Mouse (Mus musculus) right cerebral cortex, postnatal 10 days (tissue): Measurements from ENCODE around the gene Olfr815.
"Not testable (repeated sequence)": the region's sequence is repeated elsewhere in the genome, so short reads cannot be mapped to it uniquely, and the experiment has no call there.

Experiments
- DNase-seq, 2 experiments: peaks; one replicate each; pipeline ENCODE4 v3.0.0; 2021; ENCODE audit warnings: low spot score in 2 of 2

Olfr815 gene

GRCm38 (mm10) chr10:129905767-129906166 lies at the start of gene Olfr815:
Gene Olfr815, minus strand, starts transcription at chr10:129905867.
- DNase-seq, result not testable (repeated sequence)

DNA sequence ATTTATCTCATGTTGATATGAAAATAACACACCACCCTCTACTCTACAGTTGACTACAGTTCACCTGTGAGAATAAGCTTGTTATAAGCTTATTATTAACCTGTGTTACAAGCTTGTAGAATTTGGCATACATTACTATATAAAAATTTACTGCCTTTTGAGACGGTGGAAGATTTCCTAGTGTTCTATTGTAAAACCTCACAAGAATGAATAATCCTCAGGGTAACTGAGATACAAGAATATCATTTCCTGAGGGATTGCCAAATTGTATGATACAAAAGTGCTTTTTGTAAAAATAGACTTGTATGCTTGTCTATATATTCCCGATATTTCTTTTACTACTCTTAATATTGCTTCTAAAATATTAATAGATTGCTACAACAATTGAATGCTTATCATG lies 43.3 kb upstream of the Olfr815 start, which contains the start of gene Olfr818:
TSS of gene Olfr818 (minus strand) at position 101 of the 400 bp plus-strand sequence.
- no peak for DNase-seq

DNA sequence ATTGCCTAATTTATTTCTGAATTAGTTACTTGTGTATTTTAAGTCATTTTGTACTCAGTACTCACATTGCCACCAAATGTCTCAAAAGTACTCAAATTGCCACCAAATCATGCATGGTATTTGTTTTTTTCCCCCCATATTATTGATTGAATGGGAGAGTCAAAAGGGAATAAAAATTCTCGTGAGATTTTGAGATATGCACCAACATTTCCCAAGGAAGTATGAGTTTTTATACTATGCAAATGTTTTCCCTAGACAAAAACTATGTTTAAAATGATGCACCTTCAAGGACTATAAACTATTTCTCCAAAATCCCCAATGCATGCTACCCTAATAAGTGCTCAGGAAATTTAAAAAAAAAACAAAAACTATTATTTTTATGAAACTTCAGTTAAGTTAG lies 9.8 kb upstream of the Olfr815 start, which contains the start of gene Olfr816:
TSS of gene Olfr816 (minus strand) at position 101 of the 400 bp plus-strand sequence.
- DNase-seq, result no peak

DNA sequence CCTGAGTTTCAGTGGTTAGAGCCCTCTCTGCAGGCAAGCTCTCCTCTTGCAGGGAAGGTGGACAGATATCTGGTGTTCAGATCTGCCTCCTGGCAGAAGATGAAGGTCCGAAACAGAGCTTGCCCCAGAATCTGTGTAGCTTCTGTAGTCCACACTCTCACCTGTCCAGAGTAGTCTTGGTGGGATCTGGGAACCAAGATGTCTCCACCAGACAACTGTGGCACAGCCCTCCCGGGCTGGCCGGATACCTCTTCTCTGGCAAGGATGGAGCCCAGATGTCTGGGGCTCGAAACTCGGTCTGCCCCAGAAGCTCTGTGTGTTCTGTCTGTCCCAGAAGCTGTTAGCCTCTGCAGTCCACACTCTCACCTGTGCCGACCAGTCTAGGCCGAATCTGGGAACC lies 19.7 kb downstream of the Olfr815 start:
- no peak for DNase-seq

DNA sequence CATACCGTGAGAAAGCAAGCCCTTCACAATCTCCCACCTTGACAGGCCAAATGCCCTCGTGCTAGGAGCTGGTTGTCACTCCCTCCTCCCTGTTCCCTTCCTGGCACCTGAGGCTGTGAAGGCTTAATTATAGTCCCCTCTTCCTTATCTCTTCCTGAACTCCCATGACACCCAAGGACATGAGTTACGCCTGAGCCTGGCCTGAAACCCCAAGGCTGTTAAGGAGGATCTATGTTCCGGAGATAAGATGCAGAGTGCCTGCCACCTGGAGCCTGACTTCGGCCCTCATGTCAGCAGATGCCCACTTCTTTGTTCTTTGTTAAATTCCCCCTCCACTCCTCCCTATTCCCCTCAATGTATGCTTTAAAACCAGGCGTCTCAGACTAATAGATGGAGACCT lies 20.2 kb downstream of the Olfr815 start:
- DNase-seq, result not testable (repeated sequence)

- not testable (repeated sequence) for DNase-seq
These were observed 25.9 kb downstream of the Olfr815 start, which contains the start of gene Olfr814 for GRCm38 (mm10) chr10:129879751-129880150. Gene Olfr814, minus strand, starts transcription at chr10:129879851.

GRCm38 (mm10) chr10:129855067-129855466 lies 50.6 kb downstream of the Olfr815 start, which contains the start of gene Olfr813:
Gene Olfr813, plus strand, starts transcription at chr10:129855367.
- DNase-seq, result no peak
